Mouse (Mus musculus) embryonic facial prominence, embryonic 15.5 days (tissue): ENCODE results near the gene Dnah1. TPM values are rescaled to one million over a fixed set of nuclear protein-coding genes. Genes with fewer than 3 reads are reported as not detected.

Source experiments
- ATAC-seq: fragments of 200-750 bp; cut with Nextera tagmentation; 2 replicates; pipeline ENCODE4 v1.8.0; 2017; ENCODE audit warnings: low read depth, moderate TSS enrichment; ENCODE audit not compliant: insufficient number of reproducible peaks, low FRiP score, low TSS enrichment
- H3K27ac ChIP-seq: fragments of 300-500 bp; sonication (generic); replicated peaks from 2 replicates; pipeline ENCODE4 v1.5.1; 2015; ENCODE audit warnings: mild to moderate bottlenecking, inconsistent platforms
- H3K27me3 ChIP-seq: fragments of 300-500 bp; sonication (generic); 2 replicates; pipeline ENCODE4 v1.6.1; 2015; ENCODE audit warnings: inconsistent platforms
- H3K36me3 ChIP-seq: fragments of 300-500 bp; sonication (generic); 2 replicates; pipeline ENCODE4 v1.6.1; 2015; ENCODE audit warnings: mild to moderate bottlenecking, inconsistent platforms
- H3K4me1 ChIP-seq: fragments of 300-500 bp; sonication (generic); 2 replicates; pipeline ENCODE4 v1.6.1; 2015; ENCODE audit warnings: inconsistent platforms
- H3K4me2 ChIP-seq: fragments of 300-500 bp; sonication (generic); replicated peaks from 2 replicates; pipeline ENCODE4 v1.6.1; 2015; ENCODE audit warnings: mild to moderate bottlenecking, inconsistent platforms
- H3K4me3 ChIP-seq: fragments of 300-500 bp; sonication (generic); replicated peaks from 2 replicates; pipeline ENCODE4 v1.5.1; 2015; ENCODE audit warnings: mild to moderate bottlenecking, inconsistent platforms
- H3K9ac ChIP-seq: fragments of 300-500 bp; sonication (generic); 2 replicates; pipeline ENCODE4 v1.6.1; 2015; ENCODE audit warnings: inconsistent platforms
- H3K9me3 ChIP-seq: fragments of 300-500 bp; sonication (generic); replicated peaks from 2 replicates; pipeline ENCODE4 v1.6.1; 2016; ENCODE audit warnings: inconsistent platforms
- WGBS: fragments of 180-500 bp; shearing (Covaris S2); methylation state at CpG from one replicate; pipeline ENCODE4 v1.1.7; 2015; 5-methylcytosine and 5-hydroxymethylcytosine counted together
- polyA plus RNA-seq: library from polyadenylated mRNA; unstranded; fragments of >200 nt; fragmentation: Nextera tagmentation; extraction: Ambion mirVana; gene quantifications from 2 replicates; pipeline ENCODE4 v1.2.1, GENCODE M21; 2015

Dnah1 gene
- polyA plus RNA-seq, 1 experiment from 2014 or later: 7.2 TPM

GRCm38 (mm10) chr14:31317754-31318153 lies 5.9 kb downstream of the Dnah1 start:
- H3K9ac ChIP-seq: no peak overlapping the region
- ATAC-seq: no peak
- no peaks in the 10 kb centered on the region for H3K4me1 ChIP-seq
- no peak overlapping the region for H3K4me3 ChIP-seq
- H3K36me3 ChIP-seq: no peaks in the 10 kb centered on the region
- no peak overlapping the region for H3K4me2 ChIP-seq
- no peaks in the 10 kb centered on the region for H3K9me3 ChIP-seq
- no peaks in the 10 kb centered on the region; the same call in 1 of the 2 replicates for H3K27me3 ChIP-seq
- 85% methylated on average over 3 of the region's 3 CpGs for WGBS
- H3K27ac ChIP-seq: no peak overlapping the region

GRCm38 (mm10) chr14:31316613-31317012 lies 7.1 kb downstream of the Dnah1 start:
- no peak overlapping the region for H3K9ac ChIP-seq
- no peak overlapping the region for H3K4me2 ChIP-seq
- no peaks in the 10 kb centered on the region for H3K4me1 ChIP-seq
- no peak overlapping the region for H3K4me3 ChIP-seq
- H3K9me3 ChIP-seq: no peaks in the 10 kb centered on the region
- no peaks in the 10 kb centered on the region; the same call in 1 of the 2 replicates for H3K27me3 ChIP-seq
- 83% methylated on average over 12 of the region's 12 CpGs for WGBS
- no peak overlapping the region for H3K27ac ChIP-seq
- no peak for ATAC-seq
- no peaks in the 10 kb centered on the region for H3K36me3 ChIP-seq

GRCm38 (mm10) chr14:31313192-31313591 lies 10.5 kb downstream of the Dnah1 start:
- Histone ChIP-seq H3K9ac (no peak overlapping the region), H3K27me3 (no peaks in the 10 kb centered on the region; the same call in 1 of the 2 replicates), H3K4me2 (no peak overlapping the region), H3K4me1 (no peaks in the 10 kb centered on the region), H3K27ac (no peak overlapping the region), H3K36me3 (no peaks in the 10 kb centered on the region), H3K9me3 (no peaks in the 10 kb centered on the region), H3K4me3 (no peak overlapping the region)
- 48% methylated on average over 3 of the region's 3 CpGs for WGBS
- ATAC-seq: no peak

- no peaks in the 10 kb centered on the region; the same call in 1 of the 2 replicates for H3K27me3 ChIP-seq
- 75% methylated on average over 8 of the region's 8 CpGs for WGBS
- no peak for ATAC-seq
- no peak overlapping the region for H3K4me3 ChIP-seq
- no peak overlapping the region for H3K27ac ChIP-seq
- no peaks in the 10 kb centered on the region for H3K9me3 ChIP-seq
- no peak overlapping the region for H3K9ac ChIP-seq
- H3K36me3 ChIP-seq: no peaks in the 10 kb centered on the region
- H3K4me1 ChIP-seq: no peaks in the 10 kb centered on the region
- H3K4me2 ChIP-seq: no peak overlapping the region
Measured at GRCm38 (mm10) chr14:31285728-31286127, 38.0 kb downstream of the Dnah1 start.

GRCm38 (mm10) chr14:31272164-31272563 lies 51.5 kb downstream of the Dnah1 start:
- ATAC-seq: no peak
- H3K36me3 ChIP-seq: no peaks in the 10 kb centered on the region
- H3K9ac ChIP-seq: no peak overlapping the region
- no peak overlapping the region for H3K4me2 ChIP-seq
- peaks cover 9% of the 10 kb centered on the region for H3K4me1 ChIP-seq
- 19% methylated on average over 7 of the region's 7 CpGs for WGBS
- no peaks in the 10 kb centered on the region for H3K27me3 ChIP-seq
- H3K9me3 ChIP-seq: no peaks in the 10 kb centered on the region
- no peak overlapping the region for H3K4me3 ChIP-seq
- no peak overlapping the region for H3K27ac ChIP-seq

- Histone ChIP-seq H3K9ac (no peak overlapping the region), H3K9me3 (no peaks in the 10 kb centered on the region), H3K27ac (no peak overlapping the region), H3K4me2 (no peak overlapping the region), H3K27me3 (no peaks in the 10 kb centered on the region), H3K4me3 (no peak overlapping the region), H3K36me3 (no peaks in the 10 kb centered on the region), H3K4me1 (peaks cover 9% of the 10 kb centered on the region)
- 92% methylated on average over 6 of the region's 6 CpGs for WGBS
- ATAC-seq: no peak
Measured at GRCm38 (mm10) chr14:31271121-31271520, 52.6 kb downstream of the Dnah1 start.

- 13% methylated on average over 27 of the region's 28 CpGs for WGBS
- Histone ChIP-seq H3K9ac (peak overlapping the region; percentile 19; the same call in 1 of the 2 replicates), H3K27ac (0 out of 2 replicates have a peak overlapping the region, but pooled peaks have one; percentile 48)
Measured at GRCm38 (mm10) chr14:31269456-31270100, 54.1 kb downstream of the Dnah1 start.

GRCm38 (mm10) chr14:31268301-31269001 lies 55.2 kb downstream of the Dnah1 start:
- no peak overlapping the region for H3K27ac ChIP-seq
- ATAC-seq: no peak
- H3K9ac ChIP-seq: no peak overlapping the region

More at GRCm38 (mm10) chr14:31269456-31270100, 54.1 kb downstream of the Dnah1 start:
- H3K4me3 ChIP-seq: peak overlapping the region; percentile 41
- no peaks in the 10 kb centered on the region for H3K27me3 ChIP-seq
- H3K4me2 ChIP-seq: peak overlapping the region; percentile 64
- no peaks in the 10 kb centered on the region for H3K36me3 ChIP-seq
- peak; percentile 85 for ATAC-seq
- peaks cover 9% of the 10 kb centered on the region for H3K4me1 ChIP-seq
- H3K9me3 ChIP-seq: no peaks in the 10 kb centered on the region

GRCm38 (mm10) chr14:31267649-31268048 lies 56.0 kb downstream of the Dnah1 start:
- 91% methylated on average over 11 of the region's 11 CpGs for WGBS
- H3K4me2 ChIP-seq: no peak overlapping the region
- H3K27me3 ChIP-seq: no peaks in the 10 kb centered on the region
- no peak overlapping the region for H3K27ac ChIP-seq
- H3K9ac ChIP-seq: no peak overlapping the region
- peaks cover 9% of the 10 kb centered on the region for H3K4me1 ChIP-seq
- H3K36me3 ChIP-seq: peaks cover under 1% of the 10 kb centered on the region; the same call in 1 of the 2 replicates
- no peaks in the 10 kb centered on the region for H3K9me3 ChIP-seq
- H3K4me3 ChIP-seq: no peak overlapping the region
- ATAC-seq: no peak

More at GRCm38 (mm10) chr14:31268301-31269001, 55.2 kb downstream of the Dnah1 start:
- 61% methylated on average over 9 of the region's 9 CpGs for WGBS
- peak overlapping the region; percentile 64 for H3K4me2 ChIP-seq
- H3K4me1 ChIP-seq: peaks cover 9% of the 10 kb centered on the region
- H3K36me3 ChIP-seq: no peaks in the 10 kb centered on the region
- H3K9me3 ChIP-seq: no peaks in the 10 kb centered on the region
- H3K27me3 ChIP-seq: no peaks in the 10 kb centered on the region
- peak overlapping the region; percentile 41 for H3K4me3 ChIP-seq

- Histone ChIP-seq H3K36me3 (peaks cover 68% of the 10 kb centered on the region), H3K4me3 (no peak overlapping the region), H3K27ac (no peak overlapping the region), H3K27me3 (no peaks in the 10 kb centered on the region), H3K4me1 (no peaks in the 10 kb centered on the region), H3K9me3 (no peaks in the 10 kb centered on the region), H3K4me2 (no peak overlapping the region), H3K9ac (no peak overlapping the region)
- ATAC-seq: no peak
- 95% methylated on average over 9 of the region's 9 CpGs for WGBS
Measured at GRCm38 (mm10) chr14:31260932-31261331, 62.8 kb downstream of the Dnah1 start.

GRCm38 (mm10) chr14:31260374-31260773 lies 63.3 kb downstream of the Dnah1 start:
- Histone ChIP-seq H3K4me2 (no peak overlapping the region), H3K9me3 (no peaks in the 10 kb centered on the region), H3K4me3 (no peak overlapping the region), H3K36me3 (peaks cover 73% of the 10 kb centered on the region), H3K27ac (no peak overlapping the region), H3K4me1 (no peaks in the 10 kb centered on the region), H3K27me3 (no peaks in the 10 kb centered on the region), H3K9ac (no peak overlapping the region)
- no peak for ATAC-seq
- 95% methylated on average over 4 of the region's 4 CpGs for WGBS
